Mouse (Mus musculus) heart, adult 2 months (tissue): Measurements from ENCODE around the gene Prkag1. TPM values are rescaled to one million over a fixed set of nuclear protein-coding genes. Genes with fewer than 3 reads are reported as not detected.
A peak's percentile ranks its signal among the peaks of the same experiment; 100 is the strongest.

Experiments
- DNase-seq, 2 experiments: peaks; one replicate each; pipeline ENCODE4 v3.0.0; 2021
- H3K27ac ChIP-seq: fragments of 200-600 bp; 2 replicates; pipeline ENCODE4 v1.8.1; 2022
- H3K27me3 ChIP-seq: fragments of 200-500 bp; 2 replicates; pipeline ENCODE4 v1.6.1; 2012; ENCODE audit warnings: mild to moderate bottlenecking, low read length, inconsistent platforms, mixed read lengths; ENCODE audit not compliant: control insufficient read depth, insufficient read depth
- H3K36me3 ChIP-seq: fragments of 200-500 bp; 2 replicates; pipeline ENCODE4 v1.6.1; 2012; ENCODE audit warnings: low read length, inconsistent platforms; ENCODE audit not compliant: control insufficient read depth, insufficient read depth
- H3K4me1 ChIP-seq: fragments of 200-500 bp; 2 replicates; pipeline ENCODE4 v1.6.1; 2011; ENCODE audit warnings: low read length; ENCODE audit not compliant: control insufficient read depth, insufficient read depth
- H3K4me3 ChIP-seq: fragments of 200-600 bp; 2 replicates; pipeline ENCODE4 v1.8.1; 2022
- H3K79me2 ChIP-seq: fragments of 200-500 bp; replicated peaks from 2 replicates; pipeline ENCODE4 v1.6.1; 2012; ENCODE audit warnings: mild to moderate bottlenecking, inconsistent platforms, low read length, moderate library complexity, mixed read lengths; ENCODE audit not compliant: control insufficient read depth, insufficient read depth
- H3K9ac ChIP-seq: fragments of 200-500 bp; 2 replicates; pipeline ENCODE4 v1.6.1; 2012; ENCODE audit warnings: low read depth, mild to moderate bottlenecking, control low read depth, inconsistent platforms, low read length, mixed read lengths
- CTCF ChIP-seq: fragments of 200-600 bp; IDR thresholded peaks from 2 replicates; pipeline ENCODE4 v1.8.1; 2022; ENCODE audit warnings: antibody characterized with exemption, mild to moderate bottlenecking, moderate library complexity
- EP300 ChIP-seq: fragments of 200-500 bp; IDR thresholded peaks from 2 replicates; pipeline ENCODE4 v1.6.1; 2011; ENCODE audit warnings: low read depth, low read length, control low read depth; ENCODE audit not compliant: insufficient read depth
- POLR2A ChIP-seq: fragments of 200-500 bp; IDR thresholded peaks from 2 replicates; pipeline ENCODE4 v1.6.1; 2011; ENCODE audit warnings: mild to moderate bottlenecking, low read depth, low read length, control low read depth; ENCODE audit not compliant: insufficient read depth
- WGBS: fragments of 180-500 bp; shearing (Covaris S2); methylation state at CpG from one replicate; pipeline ENCODE4 v1.1.7; 2018; 5-methylcytosine and 5-hydroxymethylcytosine counted together
- intact Hi-C: fragments of 180-260 bp; cut with DNase I; formaldehyde crosslinking; loops from one replicate; pipeline ENCODE4 v1.15.1; 2025
- polyA plus RNA-seq: library from polyadenylated mRNA; depleted of rRNA; stranded (reverse); fragments of >200 nt; gene quantifications from 2 replicates; pipeline ENCODE4 v1.2.3, GENCODE M21; 2012
- total RNA-seq, 2 experiments: library from RNA; stranded (reverse); gene quantifications; 2 replicates each; pipeline ENCODE4 v1.2.3; 2021

The Prkag1 gene
- total and polyA plus RNA-seq, 3 experiments: 95.7 to 114 (median 104) TPM

DNA sequence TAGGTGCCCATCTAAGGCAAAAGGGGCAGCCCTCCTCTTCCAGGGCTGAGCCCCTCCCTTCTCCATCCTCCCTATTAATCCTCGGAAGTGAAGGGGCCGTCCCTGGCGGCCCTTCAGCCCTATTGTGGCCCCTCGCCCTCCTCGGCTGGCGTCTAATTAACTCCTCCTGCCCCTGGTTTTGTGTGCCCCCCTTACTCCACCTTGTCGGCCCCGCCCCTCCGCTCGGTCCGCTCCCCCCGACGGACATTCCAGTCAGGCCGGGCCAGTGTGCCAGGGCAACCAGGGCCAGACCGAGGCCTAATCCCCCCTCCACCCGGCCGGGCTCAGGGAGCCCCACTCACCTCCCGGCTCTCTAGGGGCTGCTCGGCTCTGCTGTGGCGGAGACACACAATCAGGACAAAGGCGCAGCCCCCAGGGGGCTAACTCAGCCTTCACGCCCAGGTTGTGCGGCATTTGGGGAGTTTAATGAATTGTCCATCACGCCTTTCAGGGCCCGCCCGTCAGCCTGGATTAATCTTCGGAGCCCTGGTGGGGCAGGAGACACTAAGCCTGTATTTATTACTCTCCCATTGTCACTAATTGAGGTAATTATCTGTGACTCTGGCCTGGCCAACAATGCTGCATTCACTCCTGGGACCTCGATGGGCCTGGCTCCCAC is 33.4 kb downstream of the Prkag1 start:
- peaks cover 4% of the 10 kb centered on the region for H3K27me3 ChIP-seq
- intact Hi-C loops: loop anchor here (2.0 to 5.0 kb wide), 2 partner anchors 86 to 133 kb away; no protein-coding TSS in a partner anchor
- no peaks in the 10 kb centered on the region for H3K79me2 ChIP-seq
- no peak for DNase-seq
- 25% methylated on average over 28 of the region's 28 CpGs for WGBS
- no peak overlapping the region for H3K4me3 ChIP-seq
- H3K36me3 ChIP-seq: no peaks in the 10 kb centered on the region
- TF ChIP-seq CTCF (no peak), EP300 (no peak), POLR2A (no peak)
- no peak overlapping the region for H3K9ac ChIP-seq
- H3K4me1 ChIP-seq: no peaks in the 10 kb centered on the region; the same call in 1 of the 2 replicates
- no peak overlapping the region for H3K27ac ChIP-seq

DNA sequence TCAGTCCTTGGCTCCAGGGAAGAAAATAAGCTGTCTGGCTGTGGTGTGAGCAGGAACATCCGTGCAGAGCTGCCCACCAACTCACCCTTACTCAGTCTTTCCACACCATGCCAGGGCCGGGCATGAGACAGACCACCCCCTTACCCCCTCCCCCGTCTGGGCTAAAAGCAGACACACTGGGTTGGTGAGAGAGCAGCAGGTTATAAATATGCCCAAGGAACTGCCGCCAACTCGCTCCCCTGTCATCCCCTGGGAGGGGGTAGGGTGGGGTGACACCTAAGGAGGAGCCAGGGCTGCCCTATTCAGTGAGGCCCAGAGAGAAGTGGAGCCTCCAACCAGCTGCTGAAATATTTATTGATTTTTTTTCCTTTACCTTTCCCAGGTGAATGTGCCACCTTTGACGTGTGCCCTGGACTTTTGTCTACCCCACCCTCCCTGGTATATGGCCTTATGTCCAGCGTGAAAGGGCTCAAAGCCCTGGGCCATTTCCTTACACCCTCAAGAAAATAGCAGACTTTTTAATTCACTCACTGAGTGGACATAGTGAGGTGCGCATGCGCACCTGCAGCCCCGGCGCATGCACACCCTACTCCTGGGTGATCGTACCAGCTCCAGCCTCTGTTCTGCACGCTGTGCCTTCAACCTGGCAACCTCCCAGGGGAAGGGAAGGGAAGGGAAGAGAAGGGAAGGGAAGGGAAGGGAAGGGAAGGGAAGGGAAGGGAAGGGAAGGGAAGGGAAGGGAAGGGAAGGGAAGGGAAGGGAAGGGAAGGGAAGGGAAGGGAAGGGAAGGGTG is 34.3 kb downstream of the Prkag1 start:
- intact Hi-C loops: loop anchor here (2.0 to 5.0 kb wide), 2 partner anchors 85 to 132 kb away; no protein-coding TSS in a partner anchor
- H3K36me3 ChIP-seq: no peaks in the 10 kb centered on the region
- no peak overlapping the region for H3K4me3 ChIP-seq
- no peak for TF ChIP-seq CTCF
- TF ChIP-seq EP300: no peak
- TF ChIP-seq POLR2A: no peak
- H3K79me2 ChIP-seq: no peaks in the 10 kb centered on the region
- H3K27ac ChIP-seq: no peak overlapping the region
- H3K4me1 ChIP-seq: peaks cover 3% of the 10 kb centered on the region
- WGBS: 11% methylated on average over 13 of the region's 13 CpGs
- H3K27me3 ChIP-seq: peaks cover 13% of the 10 kb centered on the region
- H3K9ac ChIP-seq: no peak overlapping the region
- no peak for DNase-seq

DNA sequence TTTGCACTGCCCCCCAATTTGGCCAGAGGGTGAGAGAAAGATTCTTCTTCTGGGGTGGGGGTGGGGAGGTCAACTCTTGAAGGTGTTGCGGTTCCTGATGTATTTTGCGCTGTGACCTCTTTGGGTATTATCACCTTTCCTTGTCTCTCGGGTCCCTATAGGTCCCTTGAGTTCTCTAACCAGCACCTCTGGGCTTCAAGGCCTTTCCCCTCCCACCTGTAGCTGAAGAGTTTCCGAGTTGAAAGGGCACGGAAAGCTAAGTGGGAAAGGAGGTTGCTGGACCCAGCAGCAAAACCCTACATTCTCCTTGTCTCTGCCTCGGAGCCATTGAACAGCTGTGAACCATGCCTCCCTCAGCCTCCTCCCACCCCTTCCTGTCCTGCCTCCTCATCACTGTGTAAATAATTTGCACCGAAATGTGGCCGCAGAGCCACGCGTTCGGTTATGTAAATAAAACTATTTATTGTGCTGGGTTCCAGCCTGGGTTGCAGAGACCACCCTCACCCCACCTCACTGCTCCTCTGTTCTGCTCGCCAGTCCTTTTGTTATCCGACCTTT is 38.1 kb downstream of the Prkag1 start:
- intact Hi-C loops: no loop called here
- no peak for DNase-seq
- no peak overlapping the region for H3K4me3 ChIP-seq
- H3K9ac ChIP-seq: no peak overlapping the region
- no peaks in the 10 kb centered on the region for H3K36me3 ChIP-seq
- 21% methylated on average over 13 of the region's 13 CpGs for WGBS
- H3K27ac ChIP-seq: no peak overlapping the region
- peaks cover 8% of the 10 kb centered on the region for H3K4me1 ChIP-seq
- no peaks in the 10 kb centered on the region for H3K79me2 ChIP-seq
- peaks cover 34% of the 10 kb centered on the region for H3K27me3 ChIP-seq
- TF ChIP-seq POLR2A (no peak), CTCF (no peak), EP300 (no peak)

DNA sequence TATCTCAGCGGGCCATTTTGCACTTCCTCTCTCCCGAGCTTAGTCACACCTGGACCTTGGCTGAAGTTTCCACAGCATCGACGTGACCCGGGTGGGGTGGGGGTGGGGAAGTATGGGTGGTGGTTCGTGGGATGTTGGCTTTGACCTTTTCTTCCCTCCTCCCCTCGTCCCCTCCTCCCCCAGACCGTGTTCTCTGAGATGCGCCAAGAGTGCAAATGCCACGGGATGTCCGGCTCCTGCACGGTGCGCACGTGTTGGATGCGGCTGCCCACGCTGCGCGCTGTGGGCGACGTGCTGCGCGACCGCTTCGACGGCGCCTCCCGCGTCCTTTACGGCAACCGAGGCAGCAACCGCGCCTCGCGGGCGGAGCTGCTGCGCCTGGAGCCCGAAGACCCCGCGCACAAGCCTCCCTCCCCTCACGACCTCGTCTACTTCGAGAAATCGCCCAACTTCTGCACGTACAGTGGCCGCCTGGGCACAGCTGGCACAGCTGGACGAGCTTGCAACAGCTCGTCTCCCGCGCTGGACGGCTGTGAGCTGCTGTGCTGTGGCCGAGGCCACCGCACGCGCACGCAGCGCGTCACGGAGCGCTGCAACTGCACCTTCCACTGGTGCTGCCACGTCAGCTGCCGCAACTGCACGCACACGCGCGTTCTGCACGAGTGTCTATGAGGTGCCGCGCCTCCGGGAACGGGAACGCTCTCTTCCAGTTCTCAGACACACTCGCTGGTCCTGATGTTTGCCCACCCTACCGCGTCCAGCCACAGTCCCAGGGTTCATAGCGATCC is 38.9 kb downstream of the Prkag1 start:
- intact Hi-C loops: no loop called here
- no peak overlapping the region; the same call in 1 of the 2 replicates for H3K4me3 ChIP-seq
- no peak overlapping the region for H3K27ac ChIP-seq
- peaks cover 35% of the 10 kb centered on the region for H3K27me3 ChIP-seq
- H3K4me1 ChIP-seq: peaks cover 8% of the 10 kb centered on the region
- TF ChIP-seq POLR2A (no peak), EP300 (no peak), CTCF (no peak)
- H3K36me3 ChIP-seq: no peaks in the 10 kb centered on the region
- no peak for DNase-seq
- 2% methylated on average over 73 of the region's 75 CpGs for WGBS
- peak overlapping the region; percentile 5; the same call in 1 of the 2 replicates for H3K9ac ChIP-seq
- H3K79me2 ChIP-seq: no peaks in the 10 kb centered on the region

DNA sequence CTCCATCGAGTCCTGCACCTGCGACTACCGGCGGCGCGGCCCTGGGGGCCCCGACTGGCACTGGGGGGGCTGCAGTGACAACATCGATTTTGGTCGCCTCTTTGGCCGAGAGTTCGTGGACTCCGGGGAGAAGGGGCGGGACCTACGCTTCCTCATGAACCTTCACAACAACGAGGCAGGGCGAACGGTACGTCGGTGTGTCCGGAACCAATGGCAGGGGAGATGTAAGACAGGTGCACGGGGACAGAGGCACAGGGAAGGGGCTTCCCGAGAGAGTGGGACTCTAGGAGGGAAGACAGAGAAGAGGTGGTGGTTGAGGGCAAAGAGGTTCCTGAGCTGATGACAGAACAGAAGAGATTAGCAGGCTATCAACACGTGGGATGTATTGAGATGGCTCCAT is 39.5 kb downstream of the Prkag1 start:
- intact Hi-C loops: no loop called here
- Histone ChIP-seq H3K4me1 (peaks cover 8% of the 10 kb centered on the region), H3K79me2 (no peaks in the 10 kb centered on the region), H3K36me3 (no peaks in the 10 kb centered on the region), H3K4me3 (no peak overlapping the region), H3K27me3 (peaks cover 35% of the 10 kb centered on the region), H3K9ac (no peak overlapping the region), H3K27ac (no peak overlapping the region)
- 2% methylated on average over 23 of the region's 23 CpGs for WGBS
- DNase-seq: no peak
- no peak for TF ChIP-seq POLR2A
- TF ChIP-seq CTCF: no peak
- no peak for TF ChIP-seq EP300
